Mouse (Mus musculus): Measurements from ENCODE around the gene Nfe2. TPM values are rescaled to one million over a fixed set of nuclear protein-coding genes. Genes with fewer than 3 reads are reported as not detected.

Nfe2 gene
- 1.9 and 5.0 TPM in 2 replicates for polyA plus RNA-seq (2015; fragmentation: Nextera tagmentation; extraction: Ambion mirVana)

- no peaks in the 10 kb centered on the region for H3K9me3 ChIP-seq (replicated peaks)
- H3K27ac ChIP-seq, result peak within 1 kb of the TSS; percentile 51
- peaks cover 29% of the 10 kb centered on the region for H3K4me1 ChIP-seq (replicated peaks)
- H3K9ac ChIP-seq, result peak within 1 kb of the TSS; percentile 49
- no peaks in the 10 kb centered on the region for H3K36me3 ChIP-seq
- WGBS, result 9% methylated on average over 15 of the region's 15 CpGs
- peak; percentile 87 for ATAC-seq (replicated peaks; ENCODE audit: insufficient number of reproducible peaks, insufficient read depth, low FRiP score, low read depth)
- H3K4me2 ChIP-seq, result peak within 1 kb of the TSS; percentile 75
- H3K27me3 ChIP-seq, result no peaks in the 10 kb centered on the region
- H3K4me3 ChIP-seq, result peak within 1 kb of the TSS; percentile 42
These were observed at the start of gene Nfe2 for GRCm38 (mm10) chr15:103257790-103258728. Gene Nfe2, minus strand, starts transcription at chr15:103258403.

- no peak for ATAC-seq (replicated peaks; ENCODE audit: insufficient number of reproducible peaks, insufficient read depth, low FRiP score, low read depth)
- Histone ChIP-seq H3K9me3 (replicated peaks) (no peaks in the 10 kb centered on the region), H3K4me3 (no peak overlapping the region), H3K4me2 (peak overlapping the region; percentile 34), H3K4me1 (replicated peaks) (peaks cover 46% of the 10 kb centered on the region), H3K36me3 (no peaks in the 10 kb centered on the region), H3K27me3 (peaks cover 5% of the 10 kb centered on the region; the same call in 1 of the 2 replicates), H3K9ac (no peak overlapping the region), H3K27ac (no peak overlapping the region)
- 3% methylated on average over 7 of the region's 7 CpGs for WGBS
These were observed 48.9 kb upstream of the Nfe2 start for GRCm38 (mm10) chr15:103307125-103307524.

GRCm38 (mm10) chr15:103305792-103306645, 47.8 kb upstream of the Nfe2 start:
- no peak for ATAC-seq (replicated peaks; ENCODE audit: insufficient number of reproducible peaks, insufficient read depth, low FRiP score, low read depth)
- H3K27me3 ChIP-seq, result peaks cover 5% of the 10 kb centered on the region; the same call in 1 of the 2 replicates
- H3K36me3 ChIP-seq, result no peaks in the 10 kb centered on the region
- H3K27ac ChIP-seq, result peak overlapping the region; percentile 86
- no peaks in the 10 kb centered on the region for H3K9me3 ChIP-seq (replicated peaks)
- H3K4me3 ChIP-seq, result peak overlapping the region; percentile 54
- peak overlapping the region; percentile 51 for H3K9ac ChIP-seq
- WGBS, result 41% methylated on average over 8 of the region's 8 CpGs
- peak overlapping the region; percentile 79 for H3K4me2 ChIP-seq
- peaks cover 55% of the 10 kb centered on the region for H3K4me1 ChIP-seq (replicated peaks)

GRCm38 (mm10) chr15:103305070-103305678, 47.0 kb upstream of the Nfe2 start:
- Histone ChIP-seq H3K4me2 (peak overlapping the region; percentile 79), H3K4me1 (replicated peaks) (peaks cover 64% of the 10 kb centered on the region), H3K36me3 (no peaks in the 10 kb centered on the region), H3K27ac (peak overlapping the region; percentile 86), H3K9me3 (replicated peaks) (no peaks in the 10 kb centered on the region), H3K9ac (peak overlapping the region; percentile 63), H3K4me3 (peak overlapping the region; percentile 54), H3K27me3 (peaks cover 5% of the 10 kb centered on the region; the same call in 1 of the 2 replicates)
- ATAC-seq (replicated peaks; ENCODE audit: insufficient number of reproducible peaks, insufficient read depth, low FRiP score, low read depth), result peak; percentile 95
- under 1% methylated on average over 71 of the region's 71 CpGs for WGBS

DNA sequence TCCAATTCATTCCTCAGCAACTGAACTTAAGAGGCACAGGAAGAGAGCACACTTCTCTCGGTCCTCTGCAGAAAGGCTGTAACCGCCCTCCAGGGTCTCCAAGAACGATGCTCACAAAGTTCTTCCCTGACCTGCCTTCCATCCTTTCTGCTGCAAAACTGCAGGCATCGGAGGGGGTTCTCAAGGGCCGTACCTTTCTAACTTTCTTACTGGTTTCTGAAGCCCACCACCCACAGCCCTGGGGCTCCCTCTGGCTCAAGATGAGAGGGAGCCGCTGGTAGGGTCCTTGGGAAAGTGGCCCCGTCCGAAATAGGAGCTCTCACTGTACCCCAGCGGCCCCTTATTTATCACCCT, 46.4 kb upstream of the Nfe2 start:
- ATAC-seq (replicated peaks; ENCODE audit: insufficient number of reproducible peaks, insufficient read depth, low FRiP score, low read depth), result no peak
- Histone ChIP-seq H3K9me3 (replicated peaks) (no peaks in the 10 kb centered on the region), H3K4me2 (peak overlapping the region; percentile 79), H3K36me3 (0 out of 2 replicates have a peak, but pooled peaks cover 1% of the 10 kb centered on the region), H3K27me3 (peaks cover 5% of the 10 kb centered on the region; the same call in 1 of the 2 replicates), H3K4me1 (replicated peaks) (peaks cover 70% of the 10 kb centered on the region), H3K27ac (peak overlapping the region; percentile 76), H3K9ac (peak overlapping the region; percentile 63), H3K4me3 (peak overlapping the region; percentile 54)
- WGBS, result under 1% methylated on average over 9 of the region's 9 CpGs

GRCm38 (mm10) chr15:103303916-103304615, 45.9 kb upstream of the Nfe2 start:
- Histone ChIP-seq H3K4me1 (replicated peaks) (peaks cover 74% of the 10 kb centered on the region), H3K9me3 (replicated peaks) (no peaks in the 10 kb centered on the region)

GRCm38 (mm10) chr15:103302341-103303021, 44.3 kb upstream of the Nfe2 start:
- no peak overlapping the region for H3K4me3 ChIP-seq
- H3K4me2 ChIP-seq, result no peak overlapping the region
- peak overlapping the region; percentile 54 for H3K27ac ChIP-seq
- H3K4me1 ChIP-seq (replicated peaks), result peaks cover 67% of the 10 kb centered on the region
- no peak for ATAC-seq (replicated peaks; ENCODE audit: insufficient number of reproducible peaks, insufficient read depth, low FRiP score, low read depth)
- H3K9ac ChIP-seq, result no peak overlapping the region
- no peaks in the 10 kb centered on the region for H3K9me3 ChIP-seq (replicated peaks)
- WGBS, result 49% methylated on average over 6 of the region's 6 CpGs
- no peaks in the 10 kb centered on the region for H3K27me3 ChIP-seq
- peaks cover 22% of the 10 kb centered on the region; the same call in 1 of the 2 replicates for H3K36me3 ChIP-seq

More at GRCm38 (mm10) chr15:103303916-103304615, 45.9 kb upstream of the Nfe2 start:
- H3K27ac ChIP-seq, result peak overlapping the region; percentile 76
- peak overlapping the region; percentile 63 for H3K9ac ChIP-seq
- peak overlapping the region; percentile 79 for H3K4me2 ChIP-seq
- peaks cover 6% of the 10 kb centered on the region; the same call in 1 of the 2 replicates for H3K36me3 ChIP-seq
- WGBS, result 17% methylated on average over 8 of the region's 8 CpGs
- peak overlapping the region; percentile 54 for H3K4me3 ChIP-seq
- peaks cover 2% of the 10 kb centered on the region; the same call in 1 of the 2 replicates for H3K27me3 ChIP-seq
- no peak for ATAC-seq (replicated peaks; ENCODE audit: insufficient number of reproducible peaks, insufficient read depth, low FRiP score, low read depth)

GRCm38 (mm10) chr15:103301547-103302340, 43.5 kb upstream of the Nfe2 start:
- H3K27me3 ChIP-seq, result no peaks in the 10 kb centered on the region
- WGBS, result 39% methylated on average over 5 of the region's 5 CpGs
- peaks cover 29% of the 10 kb centered on the region; the same call in 1 of the 2 replicates for H3K36me3 ChIP-seq
- H3K9ac ChIP-seq, result no peak overlapping the region
- no peak overlapping the region for H3K4me3 ChIP-seq
- no peaks in the 10 kb centered on the region for H3K9me3 ChIP-seq (replicated peaks)
- no peak for ATAC-seq (replicated peaks; ENCODE audit: insufficient number of reproducible peaks, insufficient read depth, low FRiP score, low read depth)
- peaks cover 61% of the 10 kb centered on the region for H3K4me1 ChIP-seq (replicated peaks)
- no peak overlapping the region for H3K4me2 ChIP-seq
- H3K27ac ChIP-seq, result peak overlapping the region; percentile 54

- H3K27me3 ChIP-seq, result no peaks in the 10 kb centered on the region
- no peaks in the 10 kb centered on the region for H3K9me3 ChIP-seq (replicated peaks)
- H3K9ac ChIP-seq, result no peak overlapping the region
- ATAC-seq (replicated peaks; ENCODE audit: insufficient number of reproducible peaks, insufficient read depth, low FRiP score, low read depth), result no peak
- peaks cover 57% of the 10 kb centered on the region for H3K4me1 ChIP-seq (replicated peaks)
- 55% methylated on average over 2 of the region's 2 CpGs for WGBS
- H3K4me3 ChIP-seq, result no peak overlapping the region
- peak overlapping the region; percentile 56 for H3K27ac ChIP-seq
- peaks cover 36% of the 10 kb centered on the region; the same call in 1 of the 2 replicates for H3K36me3 ChIP-seq
- H3K4me2 ChIP-seq, result no peak overlapping the region
These were observed 42.8 kb upstream of the Nfe2 start for GRCm38 (mm10) chr15:103301046-103301445.

Measured in heart, embryonic 15.5 days (tissue).